Mouse (Mus musculus): ENCODE data around the gene Il6ra.
"Not testable (repeated sequence)": the region's sequence is repeated elsewhere in the genome, so short reads cannot be mapped to it uniquely, and the experiment has no call there.

Il6ra gene

GRCm38 (mm10) chr3:89876469-89876868 is 36.5 kb downstream of the Il6ra start:
- no peak for DNase-seq (ENCODE audit: extremely low spot score, low read depth, low spot score)

GRCm38 (mm10) chr3:89875781-89876180 is 37.2 kb downstream of the Il6ra start:
- no peak for DNase-seq (ENCODE audit: extremely low spot score, low read depth, low spot score)

- no peak for DNase-seq (ENCODE audit: extremely low spot score, low read depth, low spot score)
Measured at GRCm38 (mm10) chr3:89875021-89875420, 38.0 kb downstream of the Il6ra start.

- no peak for DNase-seq (ENCODE audit: extremely low spot score, low read depth, low spot score)
Measured at GRCm38 (mm10) chr3:89874076-89874475, 38.9 kb downstream of the Il6ra start.

- no peak for DNase-seq (ENCODE audit: extremely low spot score, low read depth, low spot score)
Measured at GRCm38 (mm10) chr3:89872684-89873083, 40.3 kb downstream of the Il6ra start.

GRCm38 (mm10) chr3:89872209-89872608 is 40.8 kb downstream of the Il6ra start:
- no peak for DNase-seq (ENCODE audit: extremely low spot score, low read depth, low spot score)

GRCm38 (mm10) chr3:89871339-89871914 is 41.6 kb downstream of the Il6ra start:
- DNase-seq (ENCODE audit: extremely low spot score, low read depth, low spot score), result no peak

- DNase-seq (ENCODE audit: extremely low spot score, low read depth, low spot score), result no peak
Measured at GRCm38 (mm10) chr3:89870472-89871271, 42.3 kb downstream of the Il6ra start.

- no peak for DNase-seq (ENCODE audit: extremely low spot score, low read depth, low spot score)
Measured at GRCm38 (mm10) chr3:89869556-89869955, 43.4 kb downstream of the Il6ra start.

GRCm38 (mm10) chr3:89868956-89869355 is 44.0 kb downstream of the Il6ra start:
- DNase-seq (ENCODE audit: extremely low spot score, low read depth, low spot score), result no peak

GRCm38 (mm10) chr3:89868357-89868756 is 44.6 kb downstream of the Il6ra start:
- DNase-seq (ENCODE audit: extremely low spot score, low read depth, low spot score), result no peak

GRCm38 (mm10) chr3:89867651-89868050 is 45.3 kb downstream of the Il6ra start:
- DNase-seq (ENCODE audit: extremely low spot score, low read depth, low spot score), result no peak

GRCm38 (mm10) chr3:89865764-89866163 is 47.2 kb downstream of the Il6ra start:
- DNase-seq (ENCODE audit: extremely low spot score, low read depth, low spot score), result no peak

- DNase-seq (ENCODE audit: extremely low spot score, low read depth, low spot score), result no peak
Measured at GRCm38 (mm10) chr3:89865020-89865419, 48.0 kb downstream of the Il6ra start.

- no peak for DNase-seq (ENCODE audit: extremely low spot score, low read depth, low spot score)
Measured at GRCm38 (mm10) chr3:89863716-89864509, 49.1 kb downstream of the Il6ra start.

- DNase-seq (ENCODE audit: extremely low spot score, low read depth, low spot score), result not testable (repeated sequence)
Measured at GRCm38 (mm10) chr3:89863276-89863675, 49.7 kb downstream of the Il6ra start.

GRCm38 (mm10) chr3:89862182-89862761 is 50.7 kb downstream of the Il6ra start:
- DNase-seq (ENCODE audit: extremely low spot score, low read depth, low spot score), result no peak

GRCm38 (mm10) chr3:89861070-89861469 is 51.9 kb downstream of the Il6ra start:
- no peak for DNase-seq (ENCODE audit: extremely low spot score, low read depth, low spot score)

- no peak for DNase-seq (ENCODE audit: extremely low spot score, low read depth, low spot score)
Measured at GRCm38 (mm10) chr3:89860343-89860742, 52.7 kb downstream of the Il6ra start.

- no peak for DNase-seq (ENCODE audit: extremely low spot score, low read depth, low spot score)
Measured at GRCm38 (mm10) chr3:89859936-89860335, 53.1 kb downstream of the Il6ra start.

- DNase-seq (ENCODE audit: extremely low spot score, low read depth, low spot score), result no peak
Measured at GRCm38 (mm10) chr3:89858888-89859287, 54.1 kb downstream of the Il6ra start.

Measured in hindlimb bud, embryonic 11.5 days (tissue).